ENCODE assay signal across 9 mouse cellular contexts in the genomic region with DNA sequence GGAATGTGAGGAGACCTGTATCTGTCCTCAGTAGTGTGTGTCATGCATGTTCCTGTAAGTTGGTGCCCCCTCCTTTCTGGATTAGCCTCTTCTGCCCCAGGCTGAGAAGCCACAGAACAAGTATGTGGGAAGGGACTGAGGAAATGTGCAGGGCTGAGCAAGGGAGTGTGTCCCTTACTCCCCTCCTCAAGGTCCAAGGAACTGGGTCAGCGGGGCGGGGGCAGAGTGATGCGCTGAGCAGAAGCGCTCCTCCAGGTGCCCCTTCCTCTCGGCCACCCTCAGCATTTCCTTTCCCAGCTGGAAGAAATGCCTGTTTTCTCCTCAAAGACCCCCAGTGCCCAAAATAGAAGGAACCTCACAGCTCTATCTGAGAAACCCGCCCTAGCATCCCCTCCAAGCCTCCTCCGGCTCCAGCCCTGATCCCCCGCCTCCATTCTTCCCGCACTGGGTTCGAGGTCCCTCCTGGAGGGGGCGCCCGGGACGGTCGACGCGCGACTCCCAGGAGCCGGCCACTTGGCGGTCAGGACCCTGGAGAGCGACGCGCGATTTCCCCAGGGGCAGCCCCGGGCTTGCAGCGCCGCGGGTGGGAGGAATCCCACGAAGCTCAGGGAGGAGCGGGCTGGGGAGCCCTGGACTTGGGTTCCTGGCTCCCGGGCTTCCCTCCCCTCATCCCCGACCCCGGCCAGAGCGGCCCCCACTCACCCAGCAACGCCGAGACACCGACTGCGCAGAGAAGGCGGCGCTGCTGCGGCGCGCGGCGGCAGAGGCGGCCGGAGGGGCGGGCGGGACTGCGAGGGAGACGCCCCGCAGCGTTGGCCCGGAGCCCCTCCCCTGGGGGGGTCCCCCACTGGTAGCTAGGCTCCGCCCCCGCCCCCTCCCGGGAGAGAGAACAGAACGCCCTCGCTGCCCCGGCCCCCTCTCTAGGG. TPM values are rescaled to one million over a fixed set of nuclear protein-coding genes. Genes with fewer than 3 reads are reported as not detected.
A peak's percentile ranks its signal among the peaks of the same experiment; 100 is the strongest.
DNase-seq lines count a peak whose midpoint lies in the region; ATAC-seq and TF ChIP-seq lines count a peak whose summit lies in the region.
"Had no signal": no experiment of that assay in that cellular context is flagged by ENCODE, and none has a peak within 500 bp of the region (broad histone marks: within the 10 kb centered on the region; RNA-seq: fewer than 3 reads in every experiment).

No protein-coding gene starts in this region.

- H3K27ac ChIP-seq in heart, adult 2 months = no peak overlapping the region
- no peak overlapping the region for H3K27ac ChIP-seq in liver, embryonic 14.5 days

- no peaks in the 10 kb centered on the region for H3K4me1 ChIP-seq in heart, adult 2 months (ENCODE audit: control insufficient read depth, insufficient read depth, low read length)
- 0 out of 4 replicates have a peak, but pooled peaks cover 0 to 3% of the 10 kb centered on the region in 2 experiments for H3K4me1 ChIP-seq in liver, embryonic 14.5 days (replicated peaks; ENCODE audit: control insufficient read depth in 2 of 2, insufficient read depth in 2 of 2, low read length in 1 of 2)

- intact Hi-C loops in heart, adult 2 months (cut with DNase I) = no loop called here

- DNase-seq in heart, adult 2 months = peak; percentile 51 to 72
- no peak for DNase-seq in heart, adult 8-10 months (ENCODE audit: low spot score)
- peak; percentile 64 for DNase-seq in brain, embryonic 14.5 days (ENCODE audit: low read depth)
- DNase-seq in gastrocnemius, postnatal 25 days = peak; percentile 37
- peak; percentile 42 for DNase-seq in kidney, adult 9 months
- DNase-seq in liver, embryonic 14.5 days (ENCODE audit: low read depth in 3 of 3, low spot score in 3 of 3) = peak in 1 of 3 experiments; percentile 34
- DNase-seq in naive thymus-derived CD4-positive, alpha-beta T cell, adult 2 months (ENCODE audit: low read depth) = peak; percentile 69
- DNase-seq in testis, postnatal 10 days (ENCODE audit: low spot score) = peak; percentile 89

- no peak for TF ChIP-seq POLR2A in heart, adult 2 months (IDR thresholded peaks at IDR 0.05; ENCODE audit: insufficient read depth, low read depth, low read length)
- TF ChIP-seq POLR2A in brain, embryonic 14.5 days (IDR thresholded peaks at IDR 0.05; ENCODE audit: borderline replicate concordance, extremely low read depth, insufficient read depth, insufficient read length, poor library complexity, severe bottlenecking) = no peak

- no peak overlapping the region for H3K9ac ChIP-seq in heart, adult 2 months (ENCODE audit: low read depth, low read length)
- no peak overlapping the region for H3K9ac ChIP-seq in liver, embryonic 14.5 days (replicated peaks)

- TF ChIP-seq EP300 in heart, adult 2 months (IDR thresholded peaks at IDR 0.05; ENCODE audit: insufficient read depth, low read depth, low read length) = no peak
- TF ChIP-seq EP300 in liver, embryonic 14.5 days (IDR thresholded peaks at IDR 0.05; ENCODE audit: low read depth) = no peak

- peaks cover 14% of the 10 kb centered on the region for H3K27me3 ChIP-seq in heart, adult 2 months (ENCODE audit: control insufficient read depth, insufficient read depth, low read length)
- peaks cover 36% of the 10 kb centered on the region for H3K27me3 ChIP-seq in liver, embryonic 14.5 days (ENCODE audit: control insufficient read depth, insufficient read depth, low read length)

- peak; percentile 43 for TF ChIP-seq CTCF in heart, adult 2 months (IDR thresholded peaks at IDR 0.05)
- TF ChIP-seq CTCF in brain, embryonic 14.5 days (IDR thresholded peaks at IDR 0.05; ENCODE audit: borderline replicate concordance, extremely low read depth, insufficient read depth, insufficient read length) = peak; percentile 16; the same call in 1 of the 2 replicates
- peak; percentile 37; the same call in 1 of the 2 replicates for TF ChIP-seq CTCF in liver, embryonic 14.5 days (IDR thresholded peaks at IDR 0.05; ENCODE audit: low read depth)

- peak overlapping the region; percentile 49 for H3K4me2 ChIP-seq in liver, embryonic 14.5 days (ENCODE audit: low read depth)

- WGBS in heart, adult 2 months = 1% methylated on average over 56 of the region's 59 CpGs
- WGBS in liver, embryonic 14.5 days (ENCODE audit: insufficient replicate concordance) = 2% methylated on average over 53 of the region's 59 CpGs

- H3K4me3 ChIP-seq in heart, adult 2 months = no peak overlapping the region
- peak overlapping the region in 1 of 2 experiments; percentile 28; a peak in 2 of 4 replicates for H3K4me3 ChIP-seq in liver, embryonic 14.5 days (ENCODE audit: insufficient read depth in 1 of 2, low read depth in 2 of 2, low read length in 2 of 2)

- 0 out of 2 replicates have a peak, but pooled peaks have one; percentile 6 for ATAC-seq in liver, embryonic 14.5 days (ENCODE audit: insufficient read depth)

- H3K9me3 ChIP-seq in liver, embryonic 14.5 days (ENCODE audit: control insufficient read depth, low read length) = no peaks in the 10 kb centered on the region

- H3K79me2 ChIP-seq in heart, adult 2 months (replicated peaks; ENCODE audit: control insufficient read depth, insufficient read depth, low read length) = no peaks in the 10 kb centered on the region

- no peaks in the 10 kb centered on the region for H3K36me3 ChIP-seq in heart, adult 2 months (ENCODE audit: control insufficient read depth, insufficient read depth, low read length)
- H3K36me3 ChIP-seq in liver, embryonic 14.5 days (replicated peaks; ENCODE audit: control insufficient read depth, insufficient read depth, low read depth) = no peaks in the 10 kb centered on the region

RNA-seq across cellular contexts. Expression of a gene that starts 1.1 kb away (rescaled TPM):
- under 1 TPM in 1 of 2 experiments, not detected in 1; 0.14 TPM for total RNA-seq in heart, adult 2 months (2021)
- 0.23 and 0.62 TPM in 2 replicates for polyA plus RNA-seq in heart, adult 2 months (2012; rRNA removed)
- under 1 TPM in 3 of 4 experiments, not detected in 1; 0.22 to 0.44 (median 0.33) TPM for total RNA-seq in heart, adult 8-10 months (2022)
- 50.3 and 57.2 TPM in 2 replicates for polyA plus RNA-seq in brain, embryonic 14.5 days (2012; rRNA removed)
- not detected for total RNA-seq in gastrocnemius, postnatal 25 days (2021)
- polyA plus RNA-seq in liver, embryonic 14.5 days (2012; rRNA removed) = 2.0 and 2.1 TPM in 2 replicates
- polyA plus RNA-seq in liver, embryonic 14.5 days (2014; fragmentation: Nextera tagmentation; extraction: Ambion mirVana) = 0.23 and 0.28 TPM in 2 replicates

RNA-seq across cellular contexts. Expression of a gene that starts 15.4 kb away (rescaled TPM):
- not detected for total RNA-seq in heart, adult 2 months (2021)
- 0.23 TPM in 1 of 2 replicates, not detected in the other for polyA plus RNA-seq in heart, adult 2 months (2012; rRNA removed)
- not detected for total RNA-seq in heart, adult 8-10 months (2022)
- 0.42 and 0.81 TPM in 2 replicates for polyA plus RNA-seq in brain, embryonic 14.5 days (2012; rRNA removed)
- not detected for total RNA-seq in gastrocnemius, postnatal 25 days (2021)
- 1.2 and 1.4 TPM in 2 replicates for polyA plus RNA-seq in liver, embryonic 14.5 days (2012; rRNA removed)
- 1.1 and 1.3 TPM in 2 replicates for polyA plus RNA-seq in liver, embryonic 14.5 days (2014; fragmentation: Nextera tagmentation; extraction: Ambion mirVana)
- total RNA-seq: left cerebral cortex, adult 8-10 months had no signal

RNA-seq across cellular contexts. Expression of a gene that starts 16.0 kb away (rescaled TPM):
- total RNA-seq in heart, adult 2 months (2021) = 100 to 1,000 TPM; 338 to 388 TPM
- polyA plus RNA-seq in heart, adult 2 months (2012; rRNA removed) = 197 and 335 TPM in 2 replicates
- total RNA-seq in heart, adult 8-10 months (2022) = 100 to 1,000 TPM; 334 to 410 (median 360) TPM
- polyA plus RNA-seq in brain, embryonic 14.5 days (2012; rRNA removed) = 4.4 and 7.4 TPM in 2 replicates
- 10 to 100 TPM; 71.5 to 93.0 TPM for total RNA-seq in gastrocnemius, postnatal 25 days (2021)
- 0.36 and 0.56 TPM in 2 replicates for polyA plus RNA-seq in liver, embryonic 14.5 days (2012; rRNA removed)
- polyA plus RNA-seq in liver, embryonic 14.5 days (2014; fragmentation: Nextera tagmentation; extraction: Ambion mirVana) = 0.30 and 0.99 TPM in 2 replicates
